Mouse (Mus musculus): ENCODE data around the gene Gpx4. TPM values are rescaled to one million over a fixed set of nuclear protein-coding genes. Genes with fewer than 3 reads are reported as not detected.
"Not testable (repeated sequence)": the region's sequence is repeated elsewhere in the genome, so short reads cannot be mapped to it uniquely, and the experiment has no call there.

The Gpx4 gene
- polyA plus RNA-seq, 1 experiment from 2014 or later: 1,519 TPM

DNA sequence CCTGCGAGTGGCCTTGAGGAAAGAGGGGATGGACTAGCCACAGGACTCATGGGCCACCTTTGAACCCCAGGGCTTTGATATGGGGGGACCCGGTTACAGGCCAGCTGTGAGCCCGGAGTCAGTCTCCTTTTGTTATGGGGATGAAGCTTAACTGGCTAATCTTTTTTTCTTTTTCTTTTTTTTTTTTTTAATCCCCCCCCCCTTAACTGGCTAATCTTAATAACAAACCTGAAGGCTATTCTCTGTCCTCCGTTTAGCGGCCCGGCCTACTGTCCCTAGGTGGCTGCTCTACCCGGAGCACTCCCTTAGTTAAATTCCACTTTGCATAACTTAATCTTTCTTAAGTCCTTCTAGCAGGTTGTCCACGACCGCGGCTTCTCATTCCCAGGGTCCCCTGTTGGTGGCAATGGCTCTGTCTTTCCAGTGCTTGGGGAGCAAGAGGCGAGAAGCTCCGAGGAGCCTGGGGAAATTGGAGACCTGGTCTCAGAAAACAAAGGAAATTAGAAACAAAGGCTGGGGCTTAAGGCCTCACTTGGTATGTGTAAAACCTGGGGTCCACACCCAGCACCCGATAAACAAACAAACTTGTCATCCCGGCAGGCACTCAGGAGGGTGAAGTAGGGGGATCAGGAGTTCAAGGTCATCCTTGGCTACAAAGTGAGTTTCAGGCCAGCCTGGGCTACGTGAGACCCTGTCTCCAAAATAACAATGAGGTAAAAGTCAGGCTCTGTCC, 4.1 kb downstream of the Gpx4 start:
- no peak for TF ChIP-seq CTCF (IDR thresholded peaks at IDR 0.05; ENCODE audit: low read depth)
- Histone ChIP-seq H3K4me2 (replicated peaks; ENCODE audit: low read depth) (0 out of 2 replicates have a peak overlapping the region, but pooled peaks have one; percentile 6), H3K36me3 (ENCODE audit: control insufficient read depth, insufficient read depth) (peaks cover 6% of the 10 kb centered on the region; the same call in 1 of the 2 replicates), H3K9ac (ENCODE audit: low read depth, low read length) (peak overlapping the region; percentile 31), H3K4me3 (ENCODE audit: low read depth, low read length) (no peak overlapping the region), H3K9me3 (ENCODE audit: control insufficient read depth) (no peaks in the 10 kb centered on the region), H3K27me3 (replicated peaks; ENCODE audit: control insufficient read depth, insufficient read depth, low read length) (no peaks in the 10 kb centered on the region), H3K4me1 (replicated peaks; ENCODE audit: control insufficient read depth, insufficient read depth, low read length) (peaks cover 2% of the 10 kb centered on the region; the same call in 1 of the 2 replicates), H3K27ac (ENCODE audit: low read depth, low read length) (peak overlapping the region; percentile 95)
- ATAC-seq: no peak
- WGBS: 27% methylated on average over 15 of the region's 15 CpGs

DNA sequence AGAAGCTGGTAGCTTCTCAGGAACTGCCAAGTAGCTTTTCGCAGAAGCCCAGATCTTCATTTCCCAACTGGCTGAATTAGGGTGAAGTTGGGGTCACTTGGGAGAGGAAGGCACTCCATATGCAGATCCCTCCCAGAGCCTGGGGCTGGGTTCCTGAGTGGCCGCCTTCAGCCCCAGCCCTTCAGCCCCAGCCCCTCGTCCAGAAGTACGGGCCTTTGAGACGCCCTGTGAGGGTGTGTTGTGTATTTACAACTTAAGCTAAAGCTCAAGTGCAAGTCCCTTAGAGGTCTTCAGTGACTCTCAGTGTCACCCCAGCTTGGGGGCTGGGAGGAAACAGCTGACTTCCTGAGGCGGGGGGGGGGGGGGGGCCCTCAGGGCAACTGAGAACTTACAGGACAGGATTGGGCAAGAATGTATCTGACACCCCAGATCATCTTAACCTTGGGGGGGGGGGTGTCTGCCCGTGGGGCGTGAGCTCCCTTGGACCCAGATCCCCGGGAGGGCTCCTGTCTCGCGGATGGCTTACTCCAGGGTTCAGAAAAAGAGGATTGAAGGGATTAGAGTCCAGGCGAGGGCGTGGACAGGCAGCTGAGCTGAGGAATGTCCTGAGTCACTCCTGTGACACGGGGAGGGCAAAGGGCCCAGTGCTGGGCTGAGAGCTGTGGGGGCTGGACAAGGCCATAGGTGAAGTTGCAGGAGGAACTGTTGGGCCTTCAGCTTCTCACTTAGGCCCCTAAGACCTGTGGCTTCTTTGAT, 4.8 kb downstream of the Gpx4 start:
- H3K27ac ChIP-seq (ENCODE audit: low read depth, low read length): peak overlapping the region; percentile 95
- H3K27me3 ChIP-seq (replicated peaks; ENCODE audit: control insufficient read depth, insufficient read depth, low read length): no peaks in the 10 kb centered on the region
- H3K4me3 ChIP-seq (ENCODE audit: low read depth, low read length): no peak overlapping the region
- H3K36me3 ChIP-seq (ENCODE audit: control insufficient read depth, insufficient read depth): peaks cover 11% of the 10 kb centered on the region
- TF ChIP-seq CTCF (IDR thresholded peaks at IDR 0.05; ENCODE audit: low read depth): no peak
- H3K9me3 ChIP-seq (ENCODE audit: control insufficient read depth): no peaks in the 10 kb centered on the region
- peak overlapping the region; percentile 31 for H3K9ac ChIP-seq (ENCODE audit: low read depth, low read length)
- WGBS: 25% methylated on average over 14 of the region's 14 CpGs
- H3K4me1 ChIP-seq (replicated peaks; ENCODE audit: control insufficient read depth, insufficient read depth, low read length): peaks cover 2% of the 10 kb centered on the region; the same call in 1 of the 2 replicates
- H3K4me2 ChIP-seq (replicated peaks; ENCODE audit: low read depth): 0 out of 2 replicates have a peak overlapping the region, but pooled peaks have one; percentile 6
- peak; percentile 58 for ATAC-seq

DNA sequence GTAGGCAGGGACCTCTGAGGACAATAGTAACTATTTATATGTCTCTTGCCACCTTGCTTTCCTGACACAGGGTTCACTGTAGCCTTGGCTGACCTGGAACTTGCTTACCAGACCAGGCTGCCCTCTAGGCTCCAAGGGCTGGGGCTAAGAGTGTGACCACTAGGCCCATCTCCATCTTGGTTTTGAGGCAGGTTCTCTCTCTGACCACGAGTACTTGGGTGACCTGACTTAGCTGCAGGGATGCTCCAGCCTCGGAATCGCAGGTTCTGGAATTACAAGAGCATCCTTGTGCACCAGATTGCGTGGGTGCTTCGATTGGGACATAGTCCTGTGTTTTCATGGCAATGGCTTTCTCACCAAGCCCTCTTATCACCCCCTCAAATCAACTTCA, 5.4 kb downstream of the Gpx4 start:
- Histone ChIP-seq H3K9me3 (ENCODE audit: control insufficient read depth) (no peaks in the 10 kb centered on the region), H3K4me2 (replicated peaks; ENCODE audit: low read depth) (no peak overlapping the region), H3K36me3 (ENCODE audit: control insufficient read depth, insufficient read depth) (peaks cover 16% of the 10 kb centered on the region), H3K27ac (ENCODE audit: low read depth, low read length) (peak overlapping the region; percentile 95), H3K4me3 (ENCODE audit: low read depth, low read length) (no peak overlapping the region), H3K4me1 (replicated peaks; ENCODE audit: control insufficient read depth, insufficient read depth, low read length) (peaks cover 2% of the 10 kb centered on the region; the same call in 1 of the 2 replicates), H3K27me3 (replicated peaks; ENCODE audit: control insufficient read depth, insufficient read depth, low read length) (no peaks in the 10 kb centered on the region), H3K9ac (ENCODE audit: low read depth, low read length) (no peak overlapping the region)
- TF ChIP-seq CTCF (IDR thresholded peaks at IDR 0.05; ENCODE audit: low read depth): no peak
- ATAC-seq: no peak
- WGBS: 80% methylated on average over 5 of the region's 5 CpGs

DNA sequence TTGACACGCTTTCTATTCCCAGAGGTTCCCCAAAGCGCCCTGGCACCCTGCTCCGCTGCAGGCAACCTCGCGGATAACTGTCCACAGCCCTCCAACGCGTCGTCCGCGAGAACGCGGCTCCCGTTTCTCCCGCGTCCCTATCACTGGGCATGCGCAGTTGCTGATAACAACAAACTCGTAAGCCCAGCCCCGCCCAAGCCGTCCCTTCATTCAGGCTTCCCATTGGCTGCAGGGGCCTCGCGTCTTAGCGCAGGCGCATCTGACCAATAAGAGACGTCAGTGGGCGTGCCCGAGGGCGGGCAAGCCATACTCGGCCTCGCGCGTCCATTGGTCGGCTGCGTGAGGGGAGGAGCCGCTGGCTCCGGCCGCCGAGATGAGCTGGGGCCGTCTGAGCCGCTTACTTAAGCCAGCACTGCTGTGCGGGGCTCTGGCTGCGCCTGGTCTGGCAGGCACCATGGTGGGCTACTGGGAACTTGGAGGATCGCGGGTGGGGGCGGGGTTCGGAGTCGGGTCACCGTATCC, 6.4 kb downstream of the Gpx4 start:
- no peaks in the 10 kb centered on the region for H3K9me3 ChIP-seq (ENCODE audit: control insufficient read depth)
- peak; percentile 87 for ATAC-seq
- peak overlapping the region; percentile 71 for H3K4me3 ChIP-seq (ENCODE audit: low read depth, low read length)
- WGBS: under 1% methylated on average over 47 of the region's 47 CpGs
- peak overlapping the region; percentile 91 for H3K9ac ChIP-seq (ENCODE audit: low read depth, low read length)
- peaks cover 2% of the 10 kb centered on the region; the same call in 1 of the 2 replicates for H3K4me1 ChIP-seq (replicated peaks; ENCODE audit: control insufficient read depth, insufficient read depth, low read length)
- TF ChIP-seq CTCF (IDR thresholded peaks at IDR 0.05; ENCODE audit: low read depth): no peak
- no peaks in the 10 kb centered on the region for H3K27me3 ChIP-seq (replicated peaks; ENCODE audit: control insufficient read depth, insufficient read depth, low read length)
- peak overlapping the region; percentile 99 for H3K27ac ChIP-seq (ENCODE audit: low read depth, low read length)
- H3K36me3 ChIP-seq (ENCODE audit: control insufficient read depth, insufficient read depth): peaks cover 26% of the 10 kb centered on the region
- H3K4me2 ChIP-seq (replicated peaks; ENCODE audit: low read depth): peak overlapping the region; percentile 80

DNA sequence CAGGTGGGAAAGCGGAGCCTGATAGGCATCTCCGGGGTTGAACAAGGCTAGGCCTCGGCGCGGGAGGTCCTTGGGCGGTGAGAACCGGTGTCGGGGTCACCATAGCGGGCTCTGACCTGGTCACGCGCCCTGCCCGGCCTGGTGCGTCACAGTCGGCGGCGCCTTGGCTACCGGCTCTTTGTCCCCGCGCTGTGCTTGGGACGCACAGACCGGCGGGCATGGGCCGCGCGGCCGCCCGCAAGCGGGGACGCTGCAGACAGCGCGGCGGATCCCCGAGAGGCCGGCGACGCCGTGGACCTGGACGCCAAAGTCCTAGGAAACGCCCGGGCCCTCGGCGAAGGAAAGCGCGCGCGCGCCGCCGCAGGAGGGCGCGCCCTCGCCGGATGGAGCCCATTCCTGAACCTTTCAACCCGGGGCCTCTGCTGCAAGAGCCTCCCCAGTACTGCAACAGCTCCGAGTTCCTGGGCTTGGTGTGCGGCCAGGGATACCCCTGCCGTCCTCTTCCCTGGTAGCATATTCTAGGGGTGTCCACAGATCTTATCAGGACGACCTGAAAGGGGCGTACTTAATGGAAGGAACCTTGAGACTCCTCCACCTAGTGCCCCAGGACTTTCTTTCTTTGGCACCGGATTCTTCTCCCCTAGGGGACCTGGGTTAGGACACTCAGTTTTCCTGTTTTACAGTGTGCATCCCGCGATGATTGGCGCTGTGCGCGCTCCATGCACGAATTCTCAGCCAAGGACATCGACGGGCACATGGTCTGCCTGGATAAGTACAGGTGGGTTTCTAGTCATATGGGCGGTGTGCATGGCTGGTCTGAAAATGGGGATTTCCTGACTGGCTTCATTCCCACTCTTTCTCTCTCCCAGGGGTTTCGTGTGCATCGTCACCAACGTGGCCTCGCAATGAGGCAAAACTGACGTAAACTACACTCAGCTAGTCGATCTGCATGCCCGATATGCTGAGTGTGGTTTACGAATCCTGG, 7.2 kb downstream of the Gpx4 start:
- H3K27me3 ChIP-seq (replicated peaks; ENCODE audit: control insufficient read depth, insufficient read depth, low read length): no peaks in the 10 kb centered on the region
- peak; percentile 37 for ATAC-seq
- under 1% methylated on average over 72 of the region's 77 CpGs for WGBS
- H3K36me3 ChIP-seq (ENCODE audit: control insufficient read depth, insufficient read depth): peaks cover 32% of the 10 kb centered on the region
- peak overlapping the region; percentile 80 for H3K4me2 ChIP-seq (replicated peaks; ENCODE audit: low read depth)
- peaks cover 2% of the 10 kb centered on the region; the same call in 1 of the 2 replicates for H3K4me1 ChIP-seq (replicated peaks; ENCODE audit: control insufficient read depth, insufficient read depth, low read length)
- peak overlapping the region; percentile 99 for H3K27ac ChIP-seq (ENCODE audit: low read depth, low read length)
- peak overlapping the region; percentile 71 for H3K4me3 ChIP-seq (ENCODE audit: low read depth, low read length)
- H3K9ac ChIP-seq (ENCODE audit: low read depth, low read length): peak overlapping the region; percentile 91
- TF ChIP-seq CTCF (IDR thresholded peaks at IDR 0.05; ENCODE audit: low read depth): peak; percentile 66
- no peaks in the 10 kb centered on the region for H3K9me3 ChIP-seq (ENCODE audit: control insufficient read depth)

DNA sequence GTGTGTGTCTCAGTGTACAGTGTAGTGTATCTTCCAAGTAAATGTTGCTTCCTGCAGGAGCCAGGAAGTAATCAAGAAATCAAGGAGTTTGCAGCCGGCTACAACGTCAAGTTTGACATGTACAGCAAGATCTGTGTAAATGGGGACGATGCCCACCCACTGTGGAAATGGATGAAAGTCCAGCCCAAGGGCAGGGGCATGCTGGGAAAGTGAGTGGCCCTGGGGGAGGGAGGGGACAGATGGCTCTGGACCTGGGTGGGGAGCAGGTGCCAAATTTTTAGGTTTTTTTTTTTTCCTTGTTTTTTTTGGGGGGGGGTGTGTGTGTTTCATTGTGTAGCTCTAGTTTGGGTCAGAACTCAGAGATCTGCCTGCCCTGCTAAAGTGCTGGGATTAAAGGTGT, 7.9 kb downstream of the Gpx4 start:
- H3K27ac ChIP-seq (ENCODE audit: low read depth, low read length): peak overlapping the region; percentile 99; the same call in 1 of the 2 replicates
- not testable (repeated sequence) for H3K9ac ChIP-seq (ENCODE audit: low read depth, low read length)

More for the DNA sequence above, 7.9 kb downstream of the Gpx4 start:
- 2% methylated on average over 3 of the region's 3 CpGs for WGBS
- Histone ChIP-seq H3K4me2 (replicated peaks; ENCODE audit: low read depth) (peak overlapping the region; percentile 80), H3K36me3 (ENCODE audit: control insufficient read depth, insufficient read depth) (peaks cover 39% of the 10 kb centered on the region), H3K4me3 (ENCODE audit: low read depth, low read length) (peak overlapping the region; percentile 71)
- not testable (repeated sequence) for H3K9me3 ChIP-seq (ENCODE audit: control insufficient read depth); ATAC-seq; H3K4me1 ChIP-seq (replicated peaks; ENCODE audit: control insufficient read depth, insufficient read depth, low read length); H3K27me3 ChIP-seq (replicated peaks; ENCODE audit: control insufficient read depth, insufficient read depth, low read length)

Measured in intestine, postnatal 0 days (tissue).